Mouse (Mus musculus) ES-Bruce4 (cell line): Measurements from ENCODE around the gene E130218I03Rik.

Experiments used
- CTCF ChIP-seq: IDR thresholded peaks from one replicate; pipeline ENCODE4 v1.8.1; 2011; ENCODE audit warnings: low read depth, low read length
- EP300 ChIP-seq: IDR thresholded peaks from 2 replicates; pipeline ENCODE4 v1.6.1; 2011; ENCODE audit warnings: low read depth, low read length; ENCODE audit not compliant: insufficient read depth
- POLR2A ChIP-seq: IDR thresholded peaks from one replicate; pipeline ENCODE4 v1.8.1; 2011; ENCODE audit warnings: low read length; ENCODE audit not compliant: insufficient read depth

- no peak for TF ChIP-seq CTCF
- no peak for TF ChIP-seq POLR2A
- no peak for TF ChIP-seq EP300
Observed at GRCm38 (mm10) chr4:134199371-134199770, 44.1 kb upstream of the E130218I03Rik start.
